ENCODE assay signal across 26 mouse cellular contexts in the genomic region with DNA sequence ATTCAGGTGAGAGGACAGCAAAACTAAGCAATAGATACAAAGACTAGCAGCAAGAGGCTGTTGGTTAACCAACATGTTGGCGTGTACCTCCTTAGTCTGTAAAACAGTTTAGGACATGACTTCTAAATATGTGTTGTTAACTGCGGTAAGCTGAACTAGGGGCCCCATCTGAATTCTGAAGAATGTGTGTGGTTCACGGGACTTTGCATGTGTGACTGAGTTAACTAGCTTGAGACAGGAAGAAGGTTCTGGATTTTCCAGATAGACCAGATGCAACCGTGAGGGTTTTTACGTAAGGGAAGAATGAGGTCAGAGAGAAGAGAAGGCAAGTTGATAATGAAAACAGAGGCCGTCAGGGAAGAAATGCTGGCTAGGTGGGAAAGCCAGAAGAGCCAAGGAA. TPM values are rescaled to one million over a fixed set of nuclear protein-coding genes. Genes with fewer than 3 reads are reported as not detected.
DNase-seq lines count a peak whose midpoint lies in the region; ATAC-seq and TF ChIP-seq lines count a peak whose summit lies in the region.
"Had no signal": no experiment of that assay in that cellular context is flagged by ENCODE, and none has a peak within 500 bp of the region (broad histone marks: within the 10 kb centered on the region; RNA-seq: fewer than 3 reads in every experiment).

No protein-coding gene starts in this region.

- no peaks in the 10 kb centered on the region for H3K27me3 ChIP-seq in heart, embryonic 13.5 days (replicated peaks)
- no peaks in the 10 kb centered on the region for H3K27me3 ChIP-seq in heart, adult 2 months (ENCODE audit: control insufficient read depth, insufficient read depth, low read length)
- no peaks in the 10 kb centered on the region for H3K27me3 ChIP-seq in heart, embryonic 16.5 days (ENCODE audit: control insufficient read depth, insufficient read depth, low read length)
- H3K27me3 ChIP-seq: forebrain, embryonic 13.5 days had no signal

- peaks cover 7% of the 10 kb centered on the region for H3K9me3 ChIP-seq in heart, embryonic 13.5 days
- peaks cover 4% of the 10 kb centered on the region for H3K9me3 ChIP-seq in heart, embryonic 16.5 days (replicated peaks; ENCODE audit: control insufficient read depth, low read length)
- H3K9me3 ChIP-seq: forebrain, embryonic 10.5 days; forebrain, embryonic 13.5 days; G1E had no signal

- DNase-seq in heart, adult 11 months, result peak; percentile 40
- DNase-seq in heart, adult 8-10 months (ENCODE audit: low spot score), result no peak
- DNase-seq in heart, adult 2 months, result no peak
- no peak for DNase-seq in heart, postnatal 25 days (ENCODE audit: low spot score)
- DNase-seq: adrenal gland, postnatal 10 days; adrenal gland, postnatal 36 days; cerebellum, adult 18-20 months; cerebellum, adult 9-10 months; cerebellum, postnatal 14 days; gastrocnemius, adult 2 months; gastrocnemius, postnatal 14 days; heart, adult 18-20 months; heart, postnatal 4 days; kidney, adult 18-20 months; kidney, adult 9 months had no signal

- no peak for TF ChIP-seq POLR2A in heart, adult 2 months (IDR thresholded peaks at IDR 0.05; ENCODE audit: insufficient read depth, low read depth, low read length)

- H3K79me2 ChIP-seq in heart, adult 2 months (replicated peaks; ENCODE audit: control insufficient read depth, insufficient read depth, low read length), result no peaks in the 10 kb centered on the region

- intact Hi-C loops in heart, adult 2 months (cut with DNase I), result no loop called here
- intact Hi-C loops in heart, postnatal 25 days (cut with DNase I), result no loop called here

- 56% methylated on average over 6 of the region's 6 CpGs for WGBS in heart, embryonic 13.5 days
- 58% methylated on average over 6 of the region's 6 CpGs for WGBS in heart, adult 2 months
- 56% methylated on average over 6 of the region's 6 CpGs for whole genome bisulfite sequencing in heart, embryonic 16.5 days

- peak overlapping the region; percentile 81 for H3K27ac ChIP-seq in heart, embryonic 13.5 days (replicated peaks)
- no peak overlapping the region for H3K27ac ChIP-seq in heart, adult 2 months
- peak overlapping the region; percentile 77 for H3K27ac ChIP-seq in heart, embryonic 16.5 days (ENCODE audit: low read length)
- H3K27ac ChIP-seq: forebrain, embryonic 10.5 days; forebrain, embryonic 13.5 days; gastrocnemius, adult 2 months; hindbrain, embryonic 14.5 days; hindbrain, postnatal 0 days had no signal

- no peak overlapping the region for H3K4me3 ChIP-seq in heart, embryonic 13.5 days
- no peak overlapping the region for H3K4me3 ChIP-seq in heart, adult 2 months
- H3K4me3 ChIP-seq in heart, embryonic 16.5 days (ENCODE audit: low read length), result no peak overlapping the region
- H3K4me3 ChIP-seq: forebrain, embryonic 10.5 days; forebrain, embryonic 13.5 days; gastrocnemius, adult 2 months had no signal

- no peak overlapping the region for H3K4me2 ChIP-seq in heart, embryonic 13.5 days
- no peak overlapping the region for H3K4me2 ChIP-seq in heart, embryonic 16.5 days (ENCODE audit: low read depth, low read length)
- H3K4me2 ChIP-seq: forebrain, embryonic 13.5 days; hindbrain, embryonic 14.5 days had no signal

- no peak for TF ChIP-seq CTCF in heart, adult 2 months (IDR thresholded peaks at IDR 0.05)

- H3K36me3 ChIP-seq in heart, embryonic 13.5 days, result no peaks in the 10 kb centered on the region
- no peaks in the 10 kb centered on the region; the same call in 1 of the 2 replicates for H3K36me3 ChIP-seq in heart, adult 2 months (ENCODE audit: control insufficient read depth, insufficient read depth, low read length)
- H3K36me3 ChIP-seq in heart, embryonic 16.5 days (ENCODE audit: control insufficient read depth, insufficient read depth), result no peaks in the 10 kb centered on the region; the same call in 1 of the 2 replicates
- H3K36me3 ChIP-seq: forebrain, embryonic 10.5 days; G1E had no signal

- H3K9ac ChIP-seq in heart, embryonic 13.5 days, result no peak overlapping the region
- no peak overlapping the region for H3K9ac ChIP-seq in heart, adult 2 months (ENCODE audit: low read depth, low read length)
- H3K9ac ChIP-seq in heart, embryonic 16.5 days (ENCODE audit: low read length), result no peak overlapping the region
- H3K9ac ChIP-seq: forebrain, embryonic 13.5 days; hindbrain, embryonic 14.5 days had no signal

- ATAC-seq in heart, embryonic 13.5 days (ENCODE audit: extremely low read depth, insufficient number of reproducible peaks, low FRiP score, low TSS enrichment), result no peak
- ATAC-seq in heart, embryonic 16.5 days (replicated peaks; ENCODE audit: extremely low read depth, insufficient read depth, low FRiP score), result no peak
- ATAC-seq: forebrain, embryonic 13.5 days; forebrain, embryonic 16.5 days; hindbrain, postnatal 0 days; inflammation-experienced regulatory T-cells, adult 6 months; intestine, embryonic 16.5 days; Patski had no signal

- TF ChIP-seq EP300 in heart, adult 2 months (IDR thresholded peaks at IDR 0.05; ENCODE audit: insufficient read depth, low read depth, low read length), result no peak

- peaks cover 35% of the 10 kb centered on the region for H3K4me1 ChIP-seq in heart, embryonic 13.5 days
- no peaks in the 10 kb centered on the region; the same call in 1 of the 2 replicates for H3K4me1 ChIP-seq in heart, adult 2 months (ENCODE audit: control insufficient read depth, insufficient read depth, low read length)
- H3K4me1 ChIP-seq in heart, embryonic 16.5 days (ENCODE audit: control insufficient read depth, insufficient read depth, low read length), result peaks cover 24% of the 10 kb centered on the region
- H3K4me1 ChIP-seq: forebrain, embryonic 13.5 days had no signal

RNA-seq across cellular contexts. Expression of a gene that starts 33.9 kb away (rescaled TPM):
- total RNA-seq in heart, adult 8-10 months (2022), result under 1 TPM; 0.26 to 0.41 (median 0.31) TPM
- polyA plus RNA-seq in heart, embryonic 13.5 days (2015; fragmentation: Nextera tagmentation; extraction: Ambion mirVana), result 0.43 and 0.60 TPM in 2 replicates
- under 1 TPM; 0.27 to 0.31 TPM for total RNA-seq in heart, adult 2 months (2021)
- polyA plus RNA-seq in heart, adult 2 months (2012; rRNA removed), result 0.59 and 0.78 TPM in 2 replicates
- polyA plus RNA-seq in heart, embryonic 16.5 days (2015; fragmentation: Nextera tagmentation; extraction: Ambion mirVana), result 0.42 and 0.53 TPM in 2 replicates
- total RNA-seq in heart, postnatal 25 days (2021), result under 1 TPM; 0.25 to 0.42 TPM
- total RNA-seq: G1E had no signal
- polyA plus RNA-seq: G1E; inflammation-experienced regulatory T-cells, adult 6 months had no signal

RNA-seq across cellular contexts. Expression of a gene that starts 48.2 kb away (rescaled TPM):
- total RNA-seq in heart, adult 8-10 months (2022), result 1 to 10 TPM; 4.9 to 9.1 (median 8.1) TPM
- 16.8 and 20.4 TPM in 2 replicates for polyA plus RNA-seq in heart, embryonic 13.5 days (2015; fragmentation: Nextera tagmentation; extraction: Ambion mirVana)
- 1 to 10 TPM; 6.0 to 6.1 TPM for total RNA-seq in heart, adult 2 months (2021)
- 8.5 and 9.1 TPM in 2 replicates for polyA plus RNA-seq in heart, adult 2 months (2012; rRNA removed)
- polyA plus RNA-seq in heart, embryonic 16.5 days (2015; fragmentation: Nextera tagmentation; extraction: Ambion mirVana), result 19.6 and 21.4 TPM in 2 replicates
- total RNA-seq in heart, postnatal 25 days (2021), result 1 to 10 TPM; 5.7 to 6.7 TPM

RNA-seq across cellular contexts. Expression of a gene that starts 48.3 kb away (rescaled TPM):
- total RNA-seq in heart, adult 8-10 months (2022), result 10 to 100 TPM; 21.1 to 24.8 (median 22.8) TPM
- polyA plus RNA-seq in heart, embryonic 13.5 days (2015; fragmentation: Nextera tagmentation; extraction: Ambion mirVana), result 72.5 and 82.9 TPM in 2 replicates
- total RNA-seq in heart, adult 2 months (2021), result 10 to 100 TPM; 19.9 to 21.9 TPM
- 60.4 and 100 TPM in 2 replicates for polyA plus RNA-seq in heart, adult 2 months (2012; rRNA removed)
- 75.3 and 77.9 TPM in 2 replicates for polyA plus RNA-seq in heart, embryonic 16.5 days (2015; fragmentation: Nextera tagmentation; extraction: Ambion mirVana)
- total RNA-seq in heart, postnatal 25 days (2021), result 10 to 100 TPM; 21.1 to 21.3 TPM
